Mouse (Mus musculus) adipocyte (in vitro differentiated cells): Measurements from ENCODE around the gene Tex261.
"Not testable (repeated sequence)": the region's sequence is repeated elsewhere in the genome, so short reads cannot be mapped to it uniquely, and the experiment has no call there.

Experiments
- DNase-seq: peaks from one replicate; pipeline ENCODE4 v3.0.0-alpha.2; 2016; ENCODE audit warnings: low spot score

Gene Tex261

DNA sequence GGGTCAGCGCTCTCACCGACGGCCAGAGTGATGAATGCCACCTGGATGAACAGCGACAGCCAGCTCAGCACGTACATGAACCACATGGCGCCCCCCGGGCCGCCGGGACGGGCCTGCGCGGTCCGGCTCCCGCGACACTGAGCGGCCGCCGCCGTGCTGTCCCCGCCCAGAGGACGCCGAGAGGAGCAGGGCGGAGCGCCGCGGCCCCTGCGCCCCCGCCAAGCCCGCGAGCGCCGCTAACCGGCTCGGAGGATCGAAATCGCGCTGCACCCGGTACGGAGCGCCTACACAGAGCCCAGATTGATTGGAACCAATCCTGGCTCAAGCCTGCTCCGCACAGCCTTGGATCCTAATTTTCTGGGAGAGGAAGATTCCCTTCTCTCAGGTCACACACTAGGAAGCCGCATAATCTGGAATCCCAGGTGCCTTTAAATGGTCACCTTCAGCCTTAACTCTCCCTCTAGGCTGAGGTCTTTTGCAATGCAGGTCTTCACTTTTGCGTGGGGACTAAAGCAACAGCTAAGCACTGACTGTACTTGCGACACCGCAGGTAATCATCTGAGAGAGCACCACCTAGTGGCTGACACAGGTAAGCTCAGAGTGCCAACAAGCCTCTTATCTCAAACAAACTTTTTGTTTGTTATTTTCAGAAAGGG is at the start of gene Tex261:
Gene Tex261, minus strand, starts transcription at position 176 of the 656 bp plus-strand sequence.
- DNase-seq: peak; percentile 94

GRCm38 (mm10) chr6:83821856-83822255 is 46.2 kb upstream of the Tex261 start:
- no peak for DNase-seq

DNA sequence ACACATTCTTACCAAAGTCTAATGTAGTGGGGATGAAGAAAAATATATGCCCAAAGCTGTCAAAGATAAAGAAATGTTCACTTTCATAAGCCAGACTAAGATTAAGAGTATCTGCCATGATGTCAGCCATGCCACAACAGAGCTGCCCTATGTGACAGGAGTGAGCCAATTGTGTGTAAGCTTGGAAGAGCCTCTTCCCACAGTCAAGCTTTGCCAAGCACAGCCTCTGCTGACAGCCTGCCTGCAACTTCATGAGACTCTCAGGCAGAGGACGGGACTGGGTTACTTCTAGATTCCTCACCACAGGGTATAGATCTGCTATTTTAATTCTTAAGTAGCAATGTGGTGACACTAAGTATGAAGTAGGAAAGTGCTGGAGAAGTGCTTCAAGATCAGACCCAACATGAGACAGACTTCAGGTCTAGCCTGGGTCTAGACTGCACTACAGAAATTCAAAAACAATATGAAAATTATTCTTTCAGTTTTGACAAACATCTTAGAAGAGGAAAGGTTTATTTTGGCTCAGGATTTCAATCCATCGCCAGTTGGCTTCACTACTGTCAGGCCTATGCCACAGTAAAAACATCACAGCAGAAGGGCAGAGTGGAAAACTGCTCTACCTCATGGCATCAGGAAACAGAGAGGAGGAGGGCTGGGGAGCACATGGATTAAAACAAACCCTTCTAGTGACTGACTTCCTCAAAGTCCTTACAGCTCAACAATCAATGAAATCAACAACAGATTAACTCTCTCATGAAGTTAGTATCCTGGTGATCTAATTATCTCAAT is 45.3 kb upstream of the Tex261 start:
- peak; percentile 81 for DNase-seq

DNA sequence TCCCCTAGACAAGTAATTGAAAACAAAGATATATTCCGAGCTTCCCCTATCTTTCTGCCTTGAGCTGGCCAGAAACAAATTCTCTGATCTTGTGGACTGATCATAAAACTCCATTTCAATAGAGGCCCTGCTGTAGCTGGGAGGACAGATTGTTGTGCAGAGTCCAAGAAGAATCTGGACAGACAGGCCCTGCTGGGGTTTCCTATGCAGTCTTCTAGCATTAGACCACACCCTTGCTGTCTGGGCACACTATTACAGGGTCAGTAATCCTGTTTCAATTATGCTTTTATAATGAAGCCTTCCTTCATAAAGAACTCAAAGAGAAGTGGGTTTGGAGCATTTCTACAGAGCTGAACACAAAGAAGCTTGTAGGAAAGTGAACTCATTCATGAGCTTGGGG is 43.4 kb upstream of the Tex261 start:
- no peak for DNase-seq

DNA sequence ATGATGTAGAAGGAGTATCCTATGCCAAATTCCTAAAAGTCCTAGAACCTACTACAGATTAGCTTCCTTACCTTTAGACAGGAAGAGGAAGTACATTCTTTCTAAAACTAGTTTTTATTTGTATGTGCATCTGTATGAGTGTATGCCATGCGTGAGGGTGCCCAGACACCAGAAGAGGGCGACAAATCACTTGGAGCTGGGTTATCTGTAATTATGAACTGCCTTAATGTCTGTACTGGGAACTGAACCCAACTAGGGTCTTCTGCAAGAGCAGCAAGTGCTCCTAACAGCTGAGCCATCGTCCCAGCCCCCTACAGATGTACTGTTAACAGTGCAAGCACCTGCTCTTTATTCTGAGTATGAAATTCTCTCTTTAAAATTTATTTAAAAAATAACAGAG is 40.2 kb upstream of the Tex261 start:
- DNase-seq: no peak

- DNase-seq: peak; percentile 74
These were observed 27.2 kb upstream of the Tex261 start for GRCm38 (mm10) chr6:83802846-83803245.

- no peak for DNase-seq
These were observed 26.4 kb upstream of the Tex261 start for GRCm38 (mm10) chr6:83802033-83802432.

- peak; percentile 54 for DNase-seq
These were observed 21.1 kb upstream of the Tex261 start for GRCm38 (mm10) chr6:83796686-83797085.

GRCm38 (mm10) chr6:83795492-83795900 is 19.9 kb upstream of the Tex261 start:
- peak; percentile 83 for DNase-seq

DNA sequence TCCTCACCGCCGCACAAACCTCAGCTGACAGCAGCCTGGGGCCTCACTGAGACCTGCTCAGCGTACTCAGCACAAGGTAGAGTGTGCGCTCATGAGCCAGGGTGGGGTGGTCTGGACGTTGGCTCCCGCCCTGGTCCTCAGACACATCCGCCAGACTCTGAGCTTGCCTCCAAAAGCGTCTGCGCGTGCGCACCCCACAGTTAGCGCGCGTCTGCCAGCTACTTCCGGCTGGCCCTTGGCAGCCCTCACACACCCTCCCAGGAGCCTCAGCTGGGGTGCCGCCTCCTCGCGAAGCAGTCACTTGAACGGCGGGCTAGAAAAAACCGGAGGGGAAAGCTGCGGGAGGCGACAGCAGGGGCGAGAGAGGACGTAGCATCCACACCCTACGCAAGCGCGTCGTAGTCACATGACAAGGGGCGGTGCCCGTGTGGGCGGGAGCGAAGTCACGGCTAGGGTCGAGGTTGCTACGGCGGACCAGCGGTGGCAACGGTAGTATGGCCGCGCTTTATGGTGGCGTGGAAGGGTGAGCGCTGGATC is 19.2 kb upstream of the Tex261 start, which contains the start of gene Nagk:
Gene Nagk, plus strand, starts transcription at position 223 of the 537 bp plus-strand sequence.
- peak; percentile 99 for DNase-seq

GRCm38 (mm10) chr6:83791251-83791890 is 15.8 kb upstream of the Tex261 start:
- DNase-seq: no peak

GRCm38 (mm10) chr6:83790533-83790932 is 14.9 kb upstream of the Tex261 start:
- not testable (repeated sequence) for DNase-seq

DNA sequence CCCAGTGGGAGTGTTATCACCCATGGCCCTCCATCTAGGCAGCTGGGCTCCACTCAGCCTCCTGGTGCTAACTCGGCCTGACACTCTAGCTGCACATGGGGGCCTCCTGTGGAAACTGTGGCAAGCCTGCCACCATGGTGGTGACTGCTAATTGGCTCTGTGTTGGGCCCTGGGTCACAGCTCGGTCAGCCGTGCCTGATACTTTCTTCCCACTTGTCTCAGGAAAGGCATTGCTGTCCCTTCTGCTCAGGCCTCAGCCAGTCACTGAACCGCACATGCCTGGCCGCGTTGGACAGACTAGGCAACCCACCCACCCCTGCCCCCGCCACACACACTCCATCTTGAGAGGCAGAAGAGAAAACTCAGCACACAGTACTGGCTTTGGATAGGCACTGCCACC is 12.9 kb upstream of the Tex261 start:
- DNase-seq: no peak

DNA sequence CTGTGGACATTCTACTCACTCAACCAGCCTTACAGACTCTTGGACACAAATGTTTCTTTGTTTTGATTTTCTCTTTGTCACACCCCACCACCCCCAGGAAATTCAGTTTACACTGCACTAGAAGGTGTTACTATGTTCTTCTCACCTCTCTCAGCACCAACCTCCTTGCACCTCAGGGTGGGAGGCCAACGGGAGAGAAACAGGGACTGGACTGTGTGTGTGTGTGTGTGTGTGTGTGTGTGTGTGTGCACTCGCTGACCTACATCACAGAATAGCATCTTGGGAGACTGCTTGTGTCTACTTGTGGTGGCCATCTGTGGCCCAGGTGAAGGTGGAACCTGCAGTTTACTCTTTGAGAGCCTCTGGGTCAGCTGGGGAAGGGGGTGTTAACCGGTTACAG is 10.8 kb upstream of the Tex261 start:
- no peak for DNase-seq

DNA sequence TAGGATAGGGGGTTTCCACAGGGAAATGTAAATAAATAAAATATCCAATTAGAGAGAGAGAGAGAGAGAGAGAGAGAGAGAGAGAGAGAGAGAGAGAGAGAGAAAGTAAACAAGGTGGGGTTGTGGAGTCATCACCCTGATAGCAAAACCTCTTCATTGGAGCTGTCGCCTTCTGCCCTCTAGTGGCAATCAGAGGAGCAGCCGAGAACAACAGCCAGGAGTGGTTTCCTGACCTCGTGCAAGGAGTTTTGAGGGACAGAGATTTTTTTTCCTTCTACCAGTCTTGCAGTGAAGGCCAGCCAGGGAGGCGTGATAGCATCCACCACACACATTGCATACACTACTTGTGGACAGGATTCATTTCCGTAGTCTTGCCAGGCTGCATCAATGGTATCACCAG is 3.4 kb upstream of the Tex261 start:
- peak; percentile 60 for DNase-seq

DNA sequence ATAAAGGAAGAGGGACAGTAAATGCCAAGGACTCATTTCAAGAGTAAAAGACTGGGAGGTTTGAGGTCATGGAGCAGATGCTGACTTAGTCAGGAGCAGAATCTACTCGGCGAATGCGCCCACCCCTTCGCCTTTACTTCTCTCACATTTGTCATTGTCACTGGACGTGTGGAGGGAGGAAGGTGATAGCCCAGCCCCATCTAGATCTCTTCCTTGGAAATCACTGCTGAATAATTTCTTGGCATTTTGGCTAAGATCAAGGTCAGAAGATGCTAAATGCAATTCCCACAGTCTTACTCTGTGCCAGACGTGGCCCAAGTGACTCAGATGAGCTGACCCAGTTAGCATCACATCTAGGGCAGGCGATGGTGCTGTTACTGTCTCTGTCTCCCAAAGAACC is 2.7 kb upstream of the Tex261 start:
- DNase-seq: no peak

- peak; percentile 44 for DNase-seq
These were observed 641 bp downstream of the Tex261 start for GRCm38 (mm10) chr6:83774781-83775563.

GRCm38 (mm10) chr6:83774126-83774525 is 1.5 kb downstream of the Tex261 start:
- DNase-seq: no peak

- DNase-seq: no peak
These were observed 7.1 kb downstream of the Tex261 start for GRCm38 (mm10) chr6:83768485-83768884.

DNA sequence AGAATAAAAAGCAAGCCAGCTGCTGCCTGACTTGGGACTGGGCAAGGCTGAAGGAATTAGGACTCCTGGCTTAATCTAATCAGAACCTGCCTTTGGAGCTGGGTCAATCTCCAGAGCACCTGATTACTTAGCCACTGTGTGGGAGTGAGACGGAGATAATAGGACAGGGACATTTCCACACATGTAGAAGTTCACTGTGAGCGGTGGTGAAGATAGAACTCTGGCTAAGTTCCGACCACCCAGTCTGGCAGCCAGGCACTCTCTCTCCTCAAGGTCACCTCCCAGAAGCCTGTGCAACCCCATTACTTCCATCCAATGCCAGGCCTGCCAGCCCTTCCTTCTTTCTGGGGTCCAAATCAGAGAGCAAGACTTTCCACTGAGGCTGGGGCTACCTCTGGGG is 8.6 kb downstream of the Tex261 start:
- DNase-seq: no peak

DNA sequence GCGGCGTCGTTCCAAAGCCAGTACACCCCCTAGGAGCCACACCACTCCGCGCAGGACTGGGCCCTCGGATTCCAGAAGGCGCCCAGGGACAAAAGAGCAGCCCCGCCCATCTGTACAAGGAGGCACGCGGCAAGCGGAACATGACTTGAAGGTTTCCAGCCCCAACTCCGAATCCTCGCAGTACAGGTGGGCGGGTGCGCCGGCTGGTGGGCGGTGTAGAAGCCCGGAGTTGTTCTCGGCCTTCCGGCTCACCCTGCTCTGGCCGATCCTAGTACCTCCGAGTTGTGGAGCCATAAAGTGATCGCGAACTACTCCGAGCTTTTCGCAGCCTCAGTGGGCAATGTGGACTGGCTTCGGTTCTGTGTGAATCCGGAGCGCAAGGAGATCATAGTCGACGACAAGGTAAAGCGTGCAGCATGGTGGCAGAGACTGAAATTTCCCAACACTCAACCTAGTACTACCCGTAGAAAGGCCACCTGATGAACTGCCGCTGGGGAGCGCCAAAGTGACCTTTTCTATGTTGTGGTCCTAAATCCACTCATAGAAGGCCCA is 12.7 kb downstream of the Tex261 start:
- DNase-seq: no peak

GRCm38 (mm10) chr6:83762344-83762743 is 13.3 kb downstream of the Tex261 start, which contains the start of gene Ankrd53:
TSS of gene Ankrd53 (plus strand) at chr6:83762644.
- no peak for DNase-seq
